Mouse (Mus musculus) liver, postnatal 0 days (tissue): Measurements from ENCODE around the gene Shprh.

Source experiments
- CTCF ChIP-seq: sonication (generic); IDR thresholded peaks from 2 replicates; pipeline ENCODE4 v1.5.1; 2016; ENCODE audit warnings: antibody characterized with exemption, low read depth
- EP300 ChIP-seq: IDR thresholded peaks from 2 replicates; pipeline ENCODE4 v1.6.1; 2016; ENCODE audit warnings: antibody characterized with exemption, low read depth, mild to moderate bottlenecking

DNA sequence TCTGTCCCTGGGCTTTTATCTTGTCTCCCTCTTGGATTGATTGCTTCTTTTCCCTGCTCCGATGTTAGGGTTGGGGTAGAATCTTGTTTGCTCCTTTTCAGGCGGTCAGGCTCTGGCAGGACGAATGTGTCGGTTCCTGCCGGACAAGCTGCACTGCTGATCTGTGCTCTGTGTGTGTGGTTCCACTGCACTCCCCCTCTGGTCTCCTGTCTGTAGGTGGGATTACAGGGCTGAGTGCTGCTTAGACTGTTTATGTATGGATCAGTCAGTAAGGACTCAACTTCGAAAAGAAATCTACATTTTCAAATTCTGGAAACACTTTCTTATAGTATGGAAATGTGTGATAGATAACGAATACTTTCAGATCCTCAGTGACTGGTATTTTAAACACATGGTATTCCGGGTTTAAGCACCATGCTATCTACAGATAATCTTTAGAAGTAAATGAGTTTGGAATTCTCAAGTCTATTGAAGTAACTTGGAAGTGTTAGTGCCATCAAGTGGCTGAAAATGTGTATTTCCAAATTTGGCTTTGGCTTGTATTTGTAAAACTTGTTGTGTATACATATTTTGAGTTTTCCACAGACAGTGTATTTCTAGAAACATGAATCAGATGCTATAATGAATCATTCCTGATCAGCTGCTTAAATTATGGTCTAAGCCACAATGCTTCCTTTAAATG, 26.7 kb downstream of the Shprh start:
- 0 out of 2 replicates have a peak, but pooled peaks have one; percentile 17 for TF ChIP-seq CTCF
- no peak for TF ChIP-seq EP300
